Mouse (Mus musculus) thymus, postnatal 25 days (tissue): ENCODE results near the gene Pten.
A peak's percentile ranks its signal among the peaks of the same experiment; 100 is the strongest.
"Not testable (repeated sequence)": the region's sequence is repeated elsewhere in the genome, so short reads cannot be mapped to it uniquely, and the experiment has no call there.

Source experiments
- DNase-seq: peaks from one replicate; pipeline ENCODE4 v3.0.0; 2022

Pten gene

DNA sequence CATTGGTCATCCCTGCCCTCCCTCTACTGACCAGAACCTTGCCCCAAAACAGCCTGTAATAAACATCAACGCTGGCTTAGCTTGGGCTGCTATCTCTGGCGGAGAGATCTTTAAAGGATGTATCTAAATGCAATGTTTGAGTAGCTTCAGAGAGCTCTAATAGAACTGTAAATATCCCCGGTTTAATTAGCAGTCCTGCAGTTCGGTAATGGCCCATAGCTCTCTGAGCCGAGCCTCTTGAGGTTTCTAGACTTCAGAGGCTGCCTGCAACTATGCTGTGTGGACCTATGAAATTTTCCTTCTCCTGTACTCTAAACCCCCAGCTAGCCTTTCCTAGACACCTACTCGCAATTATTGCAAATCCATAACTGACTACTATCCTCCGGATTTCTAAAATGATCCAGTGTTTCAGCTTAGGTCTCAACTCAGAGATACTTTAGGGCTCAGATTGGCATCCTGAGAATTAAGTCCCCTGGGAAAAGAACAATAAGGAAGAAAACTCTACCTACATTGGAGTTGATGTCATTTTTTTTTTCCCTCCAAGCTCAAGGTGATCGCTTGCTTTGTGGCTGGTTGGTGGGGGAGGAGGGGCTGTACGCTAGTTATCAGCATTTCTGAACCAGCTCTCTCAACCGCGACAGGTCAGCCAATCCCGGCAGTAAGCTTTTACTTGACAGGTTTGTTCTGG is 2.0 kb upstream of the Pten start:
- peak; percentile 17 for DNase-seq

DNA sequence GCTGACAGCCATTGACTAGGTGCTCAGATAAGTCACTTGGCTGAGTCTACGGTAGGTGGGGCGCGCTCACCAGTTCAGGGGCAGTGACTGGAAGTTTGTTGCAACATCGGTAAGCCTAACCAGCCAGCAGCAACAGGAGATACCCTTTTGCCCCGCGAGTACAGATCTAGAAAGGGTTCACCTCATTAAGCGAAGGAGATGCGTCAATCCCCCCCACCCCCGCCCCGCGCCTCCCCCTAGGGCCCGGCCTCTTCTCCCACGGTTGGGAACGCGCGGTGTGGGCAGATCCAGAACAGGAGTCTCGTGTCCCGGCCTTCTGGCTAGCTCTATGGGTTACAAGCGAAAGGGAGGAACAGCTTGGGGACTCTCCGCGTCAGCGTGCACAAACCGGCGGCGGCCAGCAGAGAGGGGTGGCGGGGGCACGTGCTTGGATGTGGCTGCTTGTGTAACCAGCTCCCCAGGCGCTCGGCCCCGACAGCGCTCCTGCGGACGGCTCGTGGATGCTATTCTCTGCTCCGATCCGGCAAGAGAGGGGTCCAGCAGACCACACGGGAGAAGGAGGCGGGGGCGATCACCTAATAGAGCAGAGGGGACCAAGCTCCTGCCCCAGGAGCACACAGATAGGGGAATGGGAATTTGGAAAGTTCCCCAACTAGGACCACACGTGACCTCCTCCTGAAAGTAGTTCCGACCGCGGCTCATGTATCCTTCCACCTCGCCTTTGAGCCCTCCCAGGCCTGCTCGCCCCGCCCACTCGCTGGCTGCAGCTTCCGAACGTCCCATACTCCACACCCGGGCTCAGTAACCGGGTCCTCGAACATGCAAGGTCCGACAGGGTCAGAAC is 1.3 kb upstream of the Pten start:
- DNase-seq: peak; percentile 98

DNA sequence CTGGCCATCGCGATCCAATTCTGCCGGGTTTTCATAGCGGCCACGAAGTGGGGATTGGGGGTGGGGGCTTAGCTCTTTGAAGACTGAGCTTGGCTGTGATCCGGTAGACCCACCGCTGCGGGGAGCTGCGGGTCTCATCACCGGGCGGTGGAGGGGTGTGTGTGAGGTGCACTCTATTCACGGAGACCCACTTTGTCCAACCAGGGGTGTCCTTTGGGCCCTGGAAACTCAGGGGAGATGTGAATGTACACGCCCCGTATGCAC is 729 bp upstream of the Pten start:
- DNase-seq: no peak

DNA sequence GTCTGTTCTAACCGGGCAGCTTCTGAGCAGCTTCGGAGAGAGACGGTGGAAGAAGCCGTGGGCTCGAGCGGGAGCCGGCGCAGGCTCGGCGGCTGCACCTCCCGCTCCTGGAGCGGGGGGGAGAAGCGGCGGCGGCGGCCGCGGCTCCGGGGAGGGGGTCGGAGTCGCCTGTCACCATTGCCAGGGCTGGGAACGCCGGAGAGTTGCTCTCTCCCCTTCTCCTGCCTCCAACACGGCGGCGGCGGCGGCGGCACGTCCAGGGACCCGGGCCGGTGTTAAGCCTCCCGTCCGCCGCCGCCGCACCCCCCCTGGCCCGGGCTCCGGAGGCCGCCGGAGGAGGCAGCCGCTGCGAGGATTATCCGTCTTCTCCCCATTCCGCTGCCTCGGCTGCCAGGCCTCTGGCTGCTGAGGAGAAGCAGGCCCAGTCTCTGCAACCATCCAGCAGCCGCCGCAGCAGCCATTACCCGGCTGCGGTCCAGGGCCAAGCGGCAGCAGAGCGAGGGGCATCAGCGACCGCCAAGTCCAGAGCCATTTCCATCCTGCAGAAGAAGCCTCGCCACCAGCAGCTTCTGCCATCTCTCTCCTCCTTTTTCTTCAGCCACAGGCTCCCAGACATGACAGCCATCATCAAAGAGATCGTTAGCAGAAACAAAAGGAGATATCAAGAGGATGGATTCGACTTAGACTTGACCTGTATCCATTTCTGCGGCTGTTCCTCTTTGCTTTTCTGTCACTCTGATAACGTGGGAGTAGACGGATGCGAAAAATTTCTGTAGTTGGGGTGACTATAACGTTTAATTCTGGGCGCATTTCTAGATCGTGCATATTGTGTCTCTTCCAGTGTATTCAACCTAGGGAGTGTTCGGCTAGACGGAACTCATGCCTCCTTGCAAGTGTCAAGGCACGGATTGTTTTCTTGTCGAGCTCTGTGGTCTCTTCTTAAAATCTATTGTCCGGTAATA is 815 bp downstream of the Pten start:
- peak; percentile 61 for DNase-seq

DNA sequence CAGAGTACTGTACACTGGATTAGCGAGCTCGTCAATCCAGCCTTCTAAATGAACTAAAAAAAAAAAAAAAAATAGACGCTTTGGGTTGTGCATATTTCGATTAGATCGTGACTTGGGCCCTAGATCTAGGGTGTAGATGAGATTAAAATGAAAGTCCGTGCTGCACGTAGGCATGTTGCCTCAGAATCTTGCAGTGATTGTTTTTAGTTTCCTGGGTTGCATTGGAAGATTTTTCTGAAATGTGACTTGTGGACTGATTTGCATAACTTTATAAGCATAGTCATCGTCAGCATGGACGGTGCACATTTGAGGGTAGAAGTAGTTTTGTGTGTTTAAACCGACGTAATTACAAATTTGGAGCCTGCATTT is 1.5 kb downstream of the Pten start:
- no peak for DNase-seq

DNA sequence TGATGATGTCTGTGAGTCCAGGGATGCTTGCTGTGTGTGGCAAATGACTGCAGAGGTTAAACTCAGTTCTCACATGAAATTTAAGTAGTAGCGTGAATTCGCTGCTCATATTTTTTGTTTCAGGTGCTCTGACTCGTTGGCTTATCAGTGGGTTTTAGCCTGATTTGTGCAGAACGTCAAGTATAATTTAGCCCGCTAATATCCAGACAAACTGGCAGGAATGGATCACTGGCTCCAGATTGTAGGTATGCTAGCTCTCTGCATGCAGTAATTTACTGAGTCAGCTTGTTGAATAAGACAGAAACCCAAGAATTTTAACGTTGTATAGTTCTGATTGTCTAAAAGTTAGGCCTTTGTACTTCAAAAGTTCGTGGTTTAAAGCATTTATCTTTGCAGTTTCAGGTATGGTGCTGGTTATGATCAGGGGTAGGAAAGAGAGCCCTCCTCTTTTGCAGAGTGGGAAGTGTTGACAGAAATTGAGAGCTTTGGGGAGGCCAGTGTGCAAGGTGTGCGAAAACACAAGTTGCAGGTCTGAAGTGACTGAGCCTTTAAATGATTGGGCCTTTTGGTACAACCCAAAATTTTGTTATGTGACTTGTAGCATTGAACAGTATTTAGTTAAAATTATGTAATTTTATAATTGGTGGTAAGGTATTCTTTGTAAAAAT is 2.2 kb downstream of the Pten start:
- no peak for DNase-seq

DNA sequence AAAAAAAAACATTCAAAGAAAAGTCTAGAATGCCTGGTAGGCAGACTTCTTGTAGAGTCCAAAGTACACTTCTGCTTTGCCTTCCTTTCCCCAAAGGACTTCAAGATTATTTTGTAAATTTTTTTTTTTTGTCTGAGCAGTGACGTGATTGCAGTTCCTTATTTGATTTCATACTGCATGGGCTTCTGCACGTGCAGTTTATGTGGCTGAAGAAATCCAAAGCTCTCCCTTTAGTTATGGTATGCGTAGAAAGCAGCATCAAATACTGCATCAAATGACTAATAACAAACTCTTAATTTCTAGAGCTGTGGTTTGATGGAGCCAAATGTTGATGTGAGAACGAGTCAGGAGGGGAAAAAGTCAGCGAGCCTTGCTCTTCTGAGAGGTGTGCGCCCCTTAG is 3.2 kb downstream of the Pten start:
- no peak for DNase-seq

DNA sequence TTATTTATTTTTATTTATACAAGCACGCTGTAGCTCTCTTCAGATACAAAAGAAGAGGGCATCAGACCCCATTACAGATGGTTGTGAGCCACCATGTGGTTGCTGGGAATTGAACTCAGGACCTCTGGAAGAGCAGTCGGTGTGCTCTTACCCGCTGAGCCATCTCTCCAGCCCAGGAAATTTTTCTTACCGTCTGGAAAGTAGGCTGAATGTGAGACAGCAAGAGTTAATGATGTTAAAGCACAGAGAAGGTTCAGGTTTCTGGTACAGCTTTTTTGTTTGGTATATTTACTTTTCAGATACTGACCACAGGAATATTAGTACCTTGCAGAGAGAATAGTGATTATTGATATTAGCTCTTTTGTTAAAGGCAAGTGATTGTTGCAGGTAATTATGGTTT is 3.9 kb downstream of the Pten start:
- no peak for DNase-seq

DNA sequence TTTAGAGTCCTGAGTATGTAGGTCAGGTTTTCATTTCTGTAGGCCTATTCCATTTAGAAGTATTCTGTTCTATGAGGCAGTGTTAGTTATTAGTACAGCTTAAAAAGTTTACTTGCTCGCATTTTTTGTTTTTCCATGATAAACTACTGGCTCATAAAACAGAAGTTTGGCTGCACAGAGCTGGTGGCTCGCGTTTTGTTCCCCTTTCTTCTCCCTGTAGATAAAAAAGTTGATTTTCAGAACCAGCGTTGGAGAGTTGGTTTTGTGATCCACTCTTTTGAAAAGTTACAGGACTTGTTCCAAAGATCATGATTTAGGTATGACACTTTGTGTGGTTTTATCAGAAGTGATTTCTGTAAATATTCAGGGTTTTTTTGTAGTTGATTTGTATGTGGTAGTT is 5.2 kb downstream of the Pten start:
- no peak for DNase-seq

DNA sequence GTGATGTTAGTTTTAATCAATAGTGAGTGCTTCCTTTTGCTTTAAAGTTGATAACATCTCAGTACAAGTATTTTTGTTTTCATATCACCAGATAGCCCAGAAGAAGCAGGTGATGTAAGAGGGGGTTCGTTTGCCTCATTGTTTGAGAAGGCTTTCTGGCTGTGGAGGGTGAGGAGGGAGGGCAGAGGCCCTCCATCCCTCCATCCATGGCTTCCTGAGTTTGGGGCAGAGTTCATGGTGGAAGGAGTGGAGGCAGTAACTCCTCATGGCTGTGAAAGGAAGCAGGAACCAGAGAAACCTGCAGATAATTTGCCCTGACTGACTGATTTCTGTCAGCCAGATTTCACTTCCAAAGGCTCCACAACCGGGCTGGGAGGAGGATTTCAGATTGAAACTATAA is 21.1 kb downstream of the Pten start:
- DNase-seq: no peak

DNA sequence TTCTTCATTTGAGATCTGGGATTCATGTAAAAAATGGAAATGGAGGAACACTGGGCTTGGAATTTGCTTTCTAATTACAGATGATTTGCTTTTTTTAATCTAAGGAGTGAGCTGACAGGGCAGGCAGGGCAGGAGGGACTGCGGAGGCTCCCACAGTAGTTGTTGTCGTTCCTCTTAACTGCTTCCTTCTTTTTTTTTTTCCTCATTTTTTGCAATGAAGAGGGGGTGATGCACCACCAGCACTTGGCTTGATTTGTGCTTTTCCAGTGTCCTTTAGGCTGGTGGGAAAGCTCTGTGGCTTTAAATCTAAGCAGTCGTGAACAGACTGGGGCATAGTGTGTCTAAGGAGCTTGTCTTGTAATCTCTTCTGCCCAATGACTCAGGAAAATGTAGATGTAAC is 21.8 kb downstream of the Pten start:
- DNase-seq: no peak

DNA sequence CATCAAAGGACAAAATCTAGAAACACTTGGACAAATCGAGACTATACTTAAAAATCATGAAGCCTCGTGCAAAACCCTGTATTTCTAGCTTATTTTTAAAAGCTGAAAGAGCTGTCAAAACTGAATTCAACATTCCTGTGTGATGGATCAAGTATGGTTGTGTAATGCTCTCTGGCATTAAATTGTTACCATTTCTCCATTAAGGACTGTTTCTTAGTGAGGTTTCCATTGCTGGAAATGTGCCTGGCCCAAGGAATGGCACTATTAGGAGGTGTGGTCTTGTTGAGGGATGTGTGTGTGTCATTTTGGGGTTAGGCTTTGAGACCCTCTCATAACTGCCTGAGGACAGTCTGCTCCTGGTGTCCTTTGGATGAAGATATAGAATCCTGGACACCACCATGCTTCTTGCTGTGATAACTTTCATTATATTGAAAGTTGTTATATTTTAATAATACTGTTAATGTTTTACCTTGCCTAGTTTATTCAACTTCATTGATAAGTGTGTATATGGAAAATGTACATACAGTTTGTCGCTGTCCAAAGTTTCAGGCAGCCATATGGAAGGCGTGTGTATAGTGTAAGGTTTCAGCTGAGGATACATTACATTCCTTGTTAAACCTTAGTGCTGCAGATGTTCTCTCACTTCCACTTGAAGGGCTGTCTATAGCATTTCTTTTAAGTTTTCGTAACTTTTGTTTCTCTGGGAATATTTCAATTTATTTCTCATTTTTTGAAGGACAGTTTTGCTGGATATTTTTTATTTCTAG is 24.2 kb downstream of the Pten start:
- DNase-seq: no peak

DNA sequence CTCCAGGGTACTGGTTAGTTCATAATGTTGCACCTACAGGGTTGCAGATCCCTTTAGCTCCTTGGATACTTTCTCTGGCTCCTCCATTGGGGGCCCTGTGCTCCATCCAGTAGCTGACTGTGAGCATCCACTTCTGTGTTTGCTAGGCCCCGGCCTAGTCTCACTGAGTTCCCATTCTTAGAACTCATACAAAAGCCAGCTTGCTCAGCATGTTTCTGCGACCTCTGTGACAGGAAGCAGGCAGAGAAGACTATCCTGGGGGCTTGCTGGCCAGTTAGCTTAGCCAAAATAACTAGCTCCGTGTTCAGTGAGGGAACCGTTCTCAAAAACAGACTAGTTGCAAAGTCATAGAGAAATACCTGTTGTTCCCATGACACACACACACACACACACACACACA is 30.1 kb downstream of the Pten start:
- not testable (repeated sequence) for DNase-seq

DNA sequence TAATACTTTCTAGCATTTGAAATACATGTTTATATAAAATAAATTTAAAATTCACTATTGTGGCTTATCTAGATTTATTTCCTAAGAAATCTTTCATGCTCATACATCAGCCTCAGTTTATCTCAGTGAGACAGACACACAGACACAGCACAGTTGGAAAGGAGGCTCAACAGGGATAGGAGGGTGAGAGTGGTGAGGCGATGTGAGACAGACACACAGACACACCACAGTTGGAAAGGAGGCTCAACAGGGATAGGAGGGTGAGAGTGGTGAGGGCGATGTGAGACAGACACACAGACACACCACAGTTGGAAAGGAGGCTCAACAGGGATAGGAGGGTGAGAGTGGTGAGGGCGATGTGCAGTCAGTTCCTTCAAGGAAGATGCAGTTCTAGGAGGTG is 30.7 kb downstream of the Pten start:
- not testable (repeated sequence) for DNase-seq

DNA sequence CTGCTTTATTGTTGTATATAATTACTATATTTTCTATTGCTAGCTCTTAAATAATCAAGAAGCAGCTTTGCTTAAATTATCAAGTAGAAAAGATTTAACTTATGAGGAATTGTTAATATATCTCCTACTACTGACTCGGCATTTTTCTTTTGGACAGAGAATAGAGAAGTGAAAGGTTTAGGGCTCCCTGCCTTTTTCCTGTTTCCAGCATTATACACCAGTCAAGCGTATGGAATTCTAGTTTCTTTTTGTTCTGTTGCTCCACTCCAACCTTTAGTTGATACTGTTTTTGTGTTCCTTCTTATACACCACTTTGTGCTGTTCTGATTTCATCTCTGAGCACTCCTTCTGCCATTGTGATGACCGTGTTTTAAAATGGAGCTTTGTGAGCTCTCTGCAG is 32.2 kb downstream of the Pten start:
- DNase-seq: no peak

DNA sequence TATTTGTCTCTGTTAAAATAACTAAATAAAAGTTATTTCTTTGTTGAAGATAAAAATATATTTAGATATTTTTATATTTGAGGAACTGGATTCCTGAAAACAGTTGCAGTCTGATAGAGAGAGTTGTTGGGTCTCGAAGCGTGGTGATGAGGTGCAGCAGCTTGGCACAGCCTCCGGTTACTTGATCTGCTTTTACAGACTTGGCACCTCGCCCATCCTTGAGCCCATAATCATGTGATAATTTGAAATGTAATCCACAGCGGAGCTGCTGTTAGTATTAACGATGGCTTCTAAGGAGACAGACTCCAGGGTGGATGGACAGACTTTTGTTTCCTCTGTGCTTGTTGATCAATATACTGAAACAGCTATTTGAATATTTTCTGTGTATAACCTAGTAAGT is 35.3 kb downstream of the Pten start:
- no peak for DNase-seq

DNA sequence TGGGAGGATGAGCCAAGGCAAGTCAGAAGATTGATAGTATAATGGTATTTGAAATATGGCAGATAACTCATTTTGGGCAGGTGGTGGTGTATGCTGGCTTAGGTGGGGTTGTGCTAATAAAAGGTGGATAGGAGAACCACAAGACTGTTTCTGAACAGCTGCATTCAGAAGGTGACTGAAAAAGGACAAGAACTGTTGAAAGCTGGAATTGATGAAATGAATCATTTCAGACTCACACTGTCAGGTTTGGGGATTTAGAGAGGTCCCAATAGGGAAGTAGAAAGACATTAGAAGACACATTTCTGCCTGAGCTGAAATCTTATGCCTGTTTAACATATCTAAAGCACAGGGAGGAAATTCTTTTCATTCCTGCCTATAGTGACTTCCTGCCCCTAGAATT is 36.6 kb downstream of the Pten start:
- no peak for DNase-seq

DNA sequence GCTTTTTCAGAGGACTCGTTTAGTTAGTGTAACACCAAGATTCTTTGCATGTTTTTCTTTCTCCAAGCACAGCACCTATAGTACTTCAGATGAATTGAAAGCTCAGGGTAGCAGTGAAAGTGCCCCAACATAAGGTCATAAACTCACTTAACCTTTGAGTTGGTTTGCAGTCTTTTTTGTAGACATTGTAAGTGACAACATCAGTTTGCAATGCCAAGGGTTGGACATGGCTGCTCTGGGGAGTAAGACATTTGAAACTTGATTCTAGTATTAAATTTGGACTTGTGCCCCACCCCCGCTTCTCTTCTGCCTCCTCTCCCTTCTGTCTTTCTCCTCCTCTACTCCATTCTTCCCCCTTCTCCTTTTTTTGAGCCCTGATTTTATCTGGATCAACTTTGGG is 43.3 kb downstream of the Pten start:
- DNase-seq: no peak

DNA sequence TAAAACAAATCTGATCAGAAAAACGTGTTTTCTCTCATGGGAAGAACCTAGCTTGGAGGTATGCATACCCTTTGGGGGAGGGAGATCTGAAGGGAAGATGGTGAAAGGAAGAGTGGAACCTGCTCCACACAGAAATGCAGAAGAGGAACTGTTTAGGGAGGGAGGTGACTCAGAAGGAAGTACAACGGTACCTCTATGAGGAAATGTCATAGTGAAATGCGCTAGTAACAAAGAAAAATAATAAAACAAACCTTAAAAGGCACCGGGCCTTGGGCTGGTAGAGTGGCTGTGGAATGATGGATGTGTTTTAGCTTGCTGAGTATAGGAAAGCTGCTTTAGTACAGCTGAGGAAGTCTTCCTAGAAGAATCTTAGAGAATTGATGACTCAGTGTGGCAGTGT is 47.4 kb downstream of the Pten start:
- DNase-seq: no peak

DNA sequence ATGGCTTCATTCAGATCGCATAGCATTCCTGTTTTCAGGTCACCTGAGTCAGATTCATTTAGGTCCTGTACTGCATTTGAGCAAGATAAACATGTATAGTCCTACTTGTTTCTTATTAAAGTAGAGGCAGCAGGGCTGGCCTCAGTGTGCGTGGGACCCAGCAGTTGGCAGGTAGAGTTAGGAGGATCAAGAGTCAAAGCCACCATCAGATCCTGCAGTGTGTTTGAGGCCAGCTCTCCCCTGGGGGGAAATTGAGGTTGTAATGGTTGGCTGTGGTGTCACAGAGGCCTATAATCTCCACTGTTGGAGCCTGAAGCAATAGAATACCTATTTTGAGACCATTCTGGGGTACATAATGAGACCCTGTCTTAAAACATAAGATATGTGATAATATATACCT is 50.3 kb downstream of the Pten start:
- DNase-seq: no peak

DNA sequence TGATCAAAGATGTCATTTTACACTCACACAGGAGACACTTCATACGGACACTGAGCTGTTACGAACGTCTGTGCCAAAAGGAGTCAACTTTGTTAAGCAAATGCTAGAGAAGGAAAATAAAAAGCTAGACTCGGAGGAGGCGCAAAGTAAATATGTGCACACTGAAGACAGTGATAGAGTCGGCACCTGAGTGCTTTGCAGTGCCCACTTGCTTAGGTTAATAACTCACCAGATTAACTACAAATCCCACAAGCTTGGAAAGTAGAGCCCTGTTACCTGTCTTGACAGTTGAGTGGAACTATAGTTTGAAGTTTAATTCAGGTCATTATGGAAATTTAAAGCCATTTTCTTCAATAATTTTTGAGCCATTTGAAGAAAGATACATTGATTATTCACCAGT is 51.4 kb downstream of the Pten start:
- DNase-seq: no peak

DNA sequence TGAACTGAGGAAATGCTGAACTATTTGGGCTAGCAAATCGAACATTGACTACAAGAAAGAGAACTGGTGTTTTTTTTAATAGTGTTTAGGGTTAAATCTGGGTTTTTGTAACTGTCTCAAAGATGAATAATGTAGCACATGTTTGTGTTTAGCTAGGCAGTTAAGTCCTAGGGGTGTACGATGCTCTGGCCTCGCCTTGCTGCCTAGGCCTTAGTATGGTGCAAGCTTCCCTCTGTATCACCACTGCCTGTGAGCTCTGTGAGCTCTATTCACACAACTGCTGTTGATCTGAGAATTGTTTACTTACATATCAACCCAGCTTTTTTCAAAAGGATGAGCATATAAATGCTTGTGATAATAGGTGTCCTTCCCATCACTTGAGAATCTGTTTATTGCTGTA is 51.8 kb downstream of the Pten start:
- DNase-seq: no peak

DNA sequence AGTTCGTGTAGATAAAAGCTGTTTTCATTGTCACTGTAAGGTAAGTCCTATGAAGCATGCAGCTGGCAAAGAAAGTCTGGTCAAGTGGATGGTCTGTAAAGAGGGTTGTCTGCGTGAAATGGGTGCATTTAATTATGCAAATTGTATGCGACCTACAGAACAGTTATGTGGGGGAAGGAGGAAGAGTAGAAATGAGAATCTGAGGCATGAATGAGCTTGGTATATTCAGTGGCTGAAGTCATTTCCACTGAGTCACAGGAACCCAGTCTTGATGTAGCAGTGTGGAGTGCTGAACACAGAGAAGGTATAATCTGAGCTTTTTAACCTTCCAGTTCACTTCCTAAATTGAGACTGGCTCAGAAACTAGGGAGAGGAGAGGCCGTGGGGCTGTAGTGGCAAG is 61.5 kb downstream of the Pten start:
- DNase-seq: no peak
